Mouse (Mus musculus) olfactory bulb, adult 2 months (tissue): ENCODE measurements around the gene Mtm1.

Source experiments
- CTCF ChIP-seq: fragments of 200-500 bp; IDR thresholded peaks from 2 replicates; pipeline ENCODE4 v1.5.1; 2012; ENCODE audit warnings: low read depth, mild to moderate bottlenecking, low read length, moderate library complexity; ENCODE audit not compliant: insufficient read depth
- POLR2A ChIP-seq: fragments of 200-500 bp; IDR thresholded peaks from 2 replicates; pipeline ENCODE4 v1.6.1; 2012; ENCODE audit warnings: mild to moderate bottlenecking, low read depth, low read length, moderate library complexity; ENCODE audit not compliant: insufficient read depth

GRCm38 (mm10) chrX:71364062-71364461 lies 153.5 kb downstream of the Mtm1 start:
- no peak for TF ChIP-seq CTCF
- TF ChIP-seq POLR2A = no peak
